Mouse (Mus musculus) thymus, adult 2 months (tissue): Measurements from ENCODE around the gene Milr1.
"Not testable (repeated sequence)": the region's sequence is repeated elsewhere in the genome, so short reads cannot be mapped to it uniquely, and the experiment has no call there.

Experiments used
- CTCF ChIP-seq: fragments of 200-500 bp; IDR thresholded peaks from 2 replicates; pipeline ENCODE4 v1.5.1; 2012; ENCODE audit warnings: mild to moderate bottlenecking, control low read depth, low read length, moderate library complexity, borderline replicate concordance; ENCODE audit not compliant: control insufficient read depth, poor library complexity, insufficient read depth; ENCODE audit errors: extremely low read depth
- POLR2A ChIP-seq: fragments of 200-500 bp; IDR thresholded peaks from 2 replicates; pipeline ENCODE4 v1.6.1; 2012; ENCODE audit warnings: mild to moderate bottlenecking, low read length, control low read depth, moderate library complexity; ENCODE audit not compliant: control insufficient read depth, poor library complexity, insufficient read depth; ENCODE audit errors: extremely low read depth

DNA sequence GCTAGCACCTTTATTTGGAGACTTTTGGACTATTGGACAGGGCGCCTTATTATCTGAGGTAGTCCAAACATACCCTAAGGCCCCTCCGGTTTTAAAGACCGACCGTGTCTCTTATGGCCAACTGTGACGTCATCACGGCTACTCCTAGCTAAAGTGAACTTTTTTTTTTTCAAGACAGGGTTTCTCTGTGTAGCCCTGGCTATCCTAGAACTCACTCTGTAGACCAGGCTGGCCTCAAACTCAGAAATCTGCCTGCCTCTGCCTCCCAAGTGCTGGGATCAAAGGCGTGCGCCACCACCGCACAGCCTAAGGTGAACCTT lies 26.1 kb upstream of the Milr1 start:
- TF ChIP-seq CTCF, POLR2A: not testable (repeated sequence)
